Mouse (Mus musculus): ENCODE measurements around the gene 1520401A03Rik. TPM values are rescaled to one million over a fixed set of nuclear protein-coding genes. Genes with fewer than 3 reads are reported as not detected.
A peak's percentile ranks its signal among the peaks of the same experiment; 100 is the strongest.

The 1520401A03Rik gene
- polyA plus RNA-seq, 1 experiment from 2014 or later: 0.16 TPM

- 54% methylated on average over 9 of the region's 9 CpGs for WGBS
- Histone ChIP-seq H3K9me3 (ENCODE audit: control insufficient read depth, low read length) (no peaks in the 10 kb centered on the region), H3K4me2 (replicated peaks; ENCODE audit: low read depth) (no peak overlapping the region), H3K4me3 (ENCODE audit: low read depth, low read length) (no peak overlapping the region), H3K36me3 (ENCODE audit: control insufficient read depth, insufficient read depth, low read length) (no peaks in the 10 kb centered on the region), H3K27me3 (ENCODE audit: control insufficient read depth, insufficient read depth, low read length) (0 out of 2 replicates have a peak, but pooled peaks cover 2% of the 10 kb centered on the region), H3K4me1 (replicated peaks; ENCODE audit: control insufficient read depth, insufficient read depth) (peaks cover 5% of the 10 kb centered on the region; the same call in 1 of the 2 replicates), H3K27ac (replicated peaks) (no peak overlapping the region), H3K9ac (ENCODE audit: low read length) (no peak overlapping the region)
- TF ChIP-seq CTCF (IDR thresholded peaks at IDR 0.05; ENCODE audit: low read depth) (no peak), EP300 (optimal IDR thresholded peaks at IDR 0.05) (no peak)
- ATAC-seq (ENCODE audit: low FRiP score, low TSS enrichment): no peak
- DNase-seq (ENCODE audit: low spot score): no peak
Observed at GRCm38 (mm10) chr17:23680336-23680735, 42.2 kb downstream of the 1520401A03Rik start.

- Histone ChIP-seq H3K9me3 (ENCODE audit: control insufficient read depth, low read length) (no peaks in the 10 kb centered on the region), H3K4me2 (replicated peaks; ENCODE audit: low read depth) (peak within 1 kb of the TSS; percentile 40), H3K36me3 (ENCODE audit: control insufficient read depth, insufficient read depth, low read length) (no peaks in the 10 kb centered on the region), H3K4me3 (ENCODE audit: low read depth, low read length) (peak within 1 kb of the TSS; percentile 17), H3K27ac (replicated peaks) (no peak within 1 kb of the TSS), H3K4me1 (replicated peaks; ENCODE audit: control insufficient read depth, insufficient read depth) (peaks cover 10% of the 10 kb centered on the region), H3K9ac (ENCODE audit: low read length) (no peak within 1 kb of the TSS), H3K27me3 (ENCODE audit: control insufficient read depth, insufficient read depth, low read length) (0 out of 2 replicates have a peak, but pooled peaks cover 2% of the 10 kb centered on the region)
- 2% methylated on average over 38 of the region's 38 CpGs for WGBS
- DNase-seq (ENCODE audit: low spot score) (peak; percentile 33), ATAC-seq (ENCODE audit: low FRiP score, low TSS enrichment) (no peak)
- TF ChIP-seq EP300 (optimal IDR thresholded peaks at IDR 0.05) (no peak), CTCF (IDR thresholded peaks at IDR 0.05; ENCODE audit: low read depth) (no peak)
Observed at GRCm38 (mm10) chr17:23679127-23679835, 43.3 kb downstream of the 1520401A03Rik start, which contains the start of gene Cldn6. TSS of gene Cldn6 (plus strand) at chr17:23679249.

GRCm38 (mm10) chr17:23677236-23677679 lies 45.3 kb downstream of the 1520401A03Rik start, which contains the start of gene Tnfrsf12a:
TSS of gene Tnfrsf12a (minus strand) at chr17:23677468.
- under 1% methylated on average over 34 of the region's 34 CpGs for WGBS

GRCm38 (mm10) chr17:23676473-23677031 lies 46.0 kb downstream of the 1520401A03Rik start:
- under 1% methylated on average over 37 of the region's 37 CpGs for WGBS
- no peak for ATAC-seq (ENCODE audit: low FRiP score, low TSS enrichment)

More at GRCm38 (mm10) chr17:23677236-23677679, 45.3 kb downstream of the 1520401A03Rik start, which contains the start of gene Tnfrsf12a:
- H3K36me3 ChIP-seq (ENCODE audit: control insufficient read depth, insufficient read depth, low read length): no peaks in the 10 kb centered on the region
- peak within 1 kb of the TSS; percentile 50 for H3K4me3 ChIP-seq (ENCODE audit: low read depth, low read length)
- no peak for TF ChIP-seq EP300 (optimal IDR thresholded peaks at IDR 0.05)
- no peak for TF ChIP-seq CTCF (IDR thresholded peaks at IDR 0.05; ENCODE audit: low read depth)
- no peaks in the 10 kb centered on the region for H3K9me3 ChIP-seq (ENCODE audit: control insufficient read depth, low read length)
- peak within 1 kb of the TSS; percentile 93 for H3K4me2 ChIP-seq (replicated peaks; ENCODE audit: low read depth)
- peaks cover 13% of the 10 kb centered on the region for H3K4me1 ChIP-seq (replicated peaks; ENCODE audit: control insufficient read depth, insufficient read depth)
- 0 out of 2 replicates have a peak, but pooled peaks cover 2% of the 10 kb centered on the region for H3K27me3 ChIP-seq (ENCODE audit: control insufficient read depth, insufficient read depth, low read length)
- peak; percentile 36 for ATAC-seq (ENCODE audit: low FRiP score, low TSS enrichment)
- peak within 1 kb of the TSS; percentile 91 for H3K27ac ChIP-seq (replicated peaks)
- peak; percentile 89 for DNase-seq (ENCODE audit: low spot score)
- peak within 1 kb of the TSS; percentile 59 for H3K9ac ChIP-seq (ENCODE audit: low read length)

GRCm38 (mm10) chr17:23675564-23676281 lies 46.9 kb downstream of the 1520401A03Rik start:
- Histone ChIP-seq H3K27ac (replicated peaks) (peak overlapping the region; percentile 91), H3K36me3 (ENCODE audit: control insufficient read depth, insufficient read depth, low read length) (no peaks in the 10 kb centered on the region), H3K4me1 (replicated peaks; ENCODE audit: control insufficient read depth, insufficient read depth) (peaks cover 13% of the 10 kb centered on the region), H3K27me3 (ENCODE audit: control insufficient read depth, insufficient read depth, low read length) (0 out of 2 replicates have a peak, but pooled peaks cover 2% of the 10 kb centered on the region), H3K4me2 (replicated peaks; ENCODE audit: low read depth) (peak overlapping the region; percentile 93), H3K9ac (ENCODE audit: low read length) (peak overlapping the region; percentile 59), H3K9me3 (ENCODE audit: control insufficient read depth, low read length) (no peaks in the 10 kb centered on the region), H3K4me3 (ENCODE audit: low read depth, low read length) (peak overlapping the region; percentile 50)
- TF ChIP-seq EP300 (optimal IDR thresholded peaks at IDR 0.05): no peak
- TF ChIP-seq CTCF (IDR thresholded peaks at IDR 0.05; ENCODE audit: low read depth): peak; percentile 54
- peak; percentile 83 for DNase-seq (ENCODE audit: low spot score)
- ATAC-seq (ENCODE audit: low FRiP score, low TSS enrichment): peak; percentile 41
- 13% methylated on average over 15 of the region's 15 CpGs for WGBS

More at GRCm38 (mm10) chr17:23676473-23677031, 46.0 kb downstream of the 1520401A03Rik start:
- Histone ChIP-seq H3K4me3 (ENCODE audit: low read depth, low read length) (peak overlapping the region; percentile 50), H3K27ac (replicated peaks) (peak overlapping the region; percentile 91), H3K4me1 (replicated peaks; ENCODE audit: control insufficient read depth, insufficient read depth) (peaks cover 13% of the 10 kb centered on the region), H3K27me3 (ENCODE audit: control insufficient read depth, insufficient read depth, low read length) (0 out of 2 replicates have a peak, but pooled peaks cover 2% of the 10 kb centered on the region), H3K9me3 (ENCODE audit: control insufficient read depth, low read length) (no peaks in the 10 kb centered on the region), H3K36me3 (ENCODE audit: control insufficient read depth, insufficient read depth, low read length) (no peaks in the 10 kb centered on the region), H3K4me2 (replicated peaks; ENCODE audit: low read depth) (peak overlapping the region; percentile 93), H3K9ac (ENCODE audit: low read length) (peak overlapping the region; percentile 59)
- DNase-seq (ENCODE audit: low spot score): peak; percentile 66
- no peak for TF ChIP-seq CTCF (IDR thresholded peaks at IDR 0.05; ENCODE audit: low read depth)
- TF ChIP-seq EP300 (optimal IDR thresholded peaks at IDR 0.05): no peak
